Mouse (Mus musculus) thymus, postnatal 10 days (tissue): Measurements from ENCODE around the gene Trim31.
A peak's percentile ranks its signal among the peaks of the same experiment; 100 is the strongest.
"Not testable (repeated sequence)": the region's sequence is repeated elsewhere in the genome, so short reads cannot be mapped to it uniquely, and the experiment has no call there.

Source experiments
- DNase-seq, 2 experiments: peaks; one replicate each; pipeline ENCODE4 v3.0.0; 2021; ENCODE audit warnings: low spot score in 2 of 2

Trim31 gene

GRCm38 (mm10) chr17:36897552-36898205 is at the start of gene Trim31:
Gene Trim31 (plus strand): TSS chr17:36898118.
- no peak for DNase-seq

- no peak for DNase-seq
Measured at GRCm38 (mm10) chr17:36848911-36849310, 49.0 kb upstream of the Trim31 start.

GRCm38 (mm10) chr17:36849992-36850391 is 47.9 kb upstream of the Trim31 start:
- no peak for DNase-seq

- DNase-seq: no peak
Measured at GRCm38 (mm10) chr17:36851200-36851599, 46.7 kb upstream of the Trim31 start.

DNA sequence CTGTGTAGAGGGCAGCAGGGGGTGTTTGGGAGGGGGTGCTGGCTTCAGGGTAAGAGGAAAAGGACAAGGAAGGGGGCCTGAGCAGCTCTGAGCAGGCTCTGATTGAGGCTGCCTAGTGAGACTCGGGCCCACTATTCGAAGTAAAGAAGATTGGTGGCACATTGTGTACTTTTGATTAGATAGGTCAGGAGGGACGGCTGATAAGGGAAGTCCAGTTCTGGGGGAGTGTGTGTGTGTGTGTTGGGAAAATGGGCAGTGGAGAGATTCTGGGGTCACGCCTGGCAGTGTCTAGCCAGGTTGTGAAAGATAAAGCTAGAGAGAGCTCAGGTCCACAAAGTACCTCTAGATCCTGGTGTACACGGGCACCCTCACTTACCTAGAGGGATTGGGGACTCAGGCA is 46.3 kb upstream of the Trim31 start:
- DNase-seq: no peak

- no peak for DNase-seq
Measured at GRCm38 (mm10) chr17:36855484-36855883, 42.4 kb upstream of the Trim31 start.

DNA sequence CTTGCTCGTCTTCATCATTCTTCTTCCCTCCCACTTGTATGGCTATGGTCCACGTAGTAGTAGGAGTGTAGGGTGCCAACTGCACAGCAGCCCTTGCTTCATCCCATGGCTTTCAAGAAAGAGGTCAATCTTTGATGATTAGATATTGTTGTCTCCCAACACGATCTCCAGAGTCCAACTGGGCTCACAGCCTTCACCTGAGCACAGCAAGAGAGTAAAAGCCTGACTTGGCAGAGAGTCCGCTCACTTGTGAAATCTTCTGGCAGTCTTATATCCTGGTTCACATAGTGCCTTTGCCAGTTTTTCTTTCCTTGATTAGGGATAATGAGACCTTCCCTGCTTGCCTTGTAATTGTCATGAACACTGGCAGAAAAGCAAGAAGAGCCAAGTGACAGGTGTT is 41.7 kb upstream of the Trim31 start:
- no peak for DNase-seq

DNA sequence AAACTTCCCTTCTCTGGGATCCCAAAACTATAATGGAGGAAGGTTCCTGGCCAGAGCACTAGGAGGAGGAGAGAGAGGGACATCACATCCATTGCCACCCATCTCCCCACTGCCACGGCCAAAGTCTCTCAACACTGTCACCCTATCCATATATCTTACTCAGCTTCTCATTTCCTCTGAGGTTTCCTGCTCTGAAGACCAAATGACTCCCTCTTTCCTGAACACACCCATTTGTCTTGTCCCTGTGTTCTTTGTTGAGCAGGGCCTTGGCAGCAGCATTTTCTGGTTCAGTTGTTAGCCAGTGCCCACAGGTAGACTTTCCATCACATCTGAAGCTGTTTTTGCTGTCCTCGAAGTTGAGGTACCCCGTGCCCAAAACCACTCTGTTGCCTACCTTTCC is 39.7 kb upstream of the Trim31 start:
- DNase-seq: no peak

- no peak for DNase-seq
Measured at GRCm38 (mm10) chr17:36861680-36862079, 36.2 kb upstream of the Trim31 start.

DNA sequence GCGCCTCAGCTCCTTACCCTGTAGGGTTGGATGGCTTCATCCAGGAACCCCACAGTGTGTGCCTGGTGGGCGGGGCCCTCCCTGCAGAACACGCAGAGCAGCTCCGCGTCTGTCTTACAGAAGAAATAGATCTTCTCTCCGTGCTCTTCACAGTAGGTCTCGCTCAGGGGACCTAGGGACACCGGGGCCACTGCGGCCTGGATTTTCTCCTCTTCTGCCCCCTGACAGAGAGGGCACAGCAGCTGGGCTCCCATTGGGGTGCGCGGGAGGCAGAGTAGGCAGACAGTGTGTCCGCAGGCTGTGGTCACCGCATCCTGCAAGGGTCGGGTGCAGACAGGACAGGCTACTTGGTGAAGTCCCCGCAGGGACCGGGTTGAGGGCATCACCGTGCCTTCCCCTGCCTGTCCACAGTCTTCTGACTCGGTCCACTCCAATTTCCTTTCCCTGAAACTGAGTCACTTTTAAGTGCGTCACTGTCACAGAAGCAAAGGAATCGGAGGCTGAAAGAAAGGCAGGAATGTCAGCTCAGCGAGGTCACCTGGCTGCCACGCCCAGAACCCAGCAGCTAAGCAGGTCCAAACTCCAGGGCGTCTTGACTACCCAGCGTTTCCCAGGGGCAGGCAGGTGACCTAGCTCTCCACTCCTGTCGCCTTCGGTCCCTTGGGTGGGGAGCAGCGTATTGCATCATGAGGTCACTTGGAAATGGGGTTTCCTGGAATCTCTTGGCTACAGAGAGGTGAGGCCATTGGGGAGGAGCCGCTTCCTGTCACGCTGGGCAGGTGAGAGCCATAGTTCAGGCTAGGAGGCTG is 31.0 kb upstream of the Trim31 start, which contains the start of gene Trim15:
TSS of gene Trim15 (minus strand) at position 492 of the 809 bp plus-strand sequence.
- DNase-seq: no peak

GRCm38 (mm10) chr17:36868836-36869235 is 29.1 kb upstream of the Trim31 start:
- no peak for DNase-seq

DNA sequence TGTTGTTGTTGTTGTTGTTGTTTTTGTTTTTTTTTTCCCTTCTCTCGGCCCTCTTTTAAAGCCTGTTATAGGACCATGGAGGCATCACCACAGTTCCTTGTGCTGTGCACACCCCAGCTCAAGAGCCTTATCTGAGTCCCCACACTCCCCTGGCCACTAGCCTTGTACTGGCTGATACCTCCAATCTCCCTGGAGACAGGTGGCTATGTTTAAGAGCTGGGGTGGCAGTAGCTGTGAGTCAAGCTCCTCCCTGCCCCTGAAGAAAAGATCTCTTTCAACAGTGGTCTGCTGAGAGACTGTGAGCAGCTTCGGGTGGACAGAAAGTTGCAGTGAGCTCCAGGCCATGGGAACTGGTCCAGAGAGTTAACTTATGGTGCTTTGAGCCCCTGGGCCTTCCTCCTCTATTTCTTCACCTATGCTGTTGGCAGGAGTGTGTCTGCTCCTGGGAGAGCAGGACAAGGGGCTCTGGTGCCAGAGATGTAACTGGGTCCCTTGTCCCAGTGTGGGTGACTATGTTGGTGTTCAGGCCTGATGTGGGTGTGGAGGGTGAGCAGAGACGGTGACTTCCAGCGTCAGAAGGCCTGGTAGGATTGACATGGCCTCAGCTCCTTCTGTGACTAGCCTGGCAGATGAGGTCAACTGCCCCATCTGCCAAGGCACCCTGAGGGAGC is 28.5 kb upstream of the Trim31 start, which contains the start of gene Trim10:
TSS of gene Trim10 (plus strand) at position 291 of the 671 bp plus-strand sequence.
- DNase-seq: no peak

DNA sequence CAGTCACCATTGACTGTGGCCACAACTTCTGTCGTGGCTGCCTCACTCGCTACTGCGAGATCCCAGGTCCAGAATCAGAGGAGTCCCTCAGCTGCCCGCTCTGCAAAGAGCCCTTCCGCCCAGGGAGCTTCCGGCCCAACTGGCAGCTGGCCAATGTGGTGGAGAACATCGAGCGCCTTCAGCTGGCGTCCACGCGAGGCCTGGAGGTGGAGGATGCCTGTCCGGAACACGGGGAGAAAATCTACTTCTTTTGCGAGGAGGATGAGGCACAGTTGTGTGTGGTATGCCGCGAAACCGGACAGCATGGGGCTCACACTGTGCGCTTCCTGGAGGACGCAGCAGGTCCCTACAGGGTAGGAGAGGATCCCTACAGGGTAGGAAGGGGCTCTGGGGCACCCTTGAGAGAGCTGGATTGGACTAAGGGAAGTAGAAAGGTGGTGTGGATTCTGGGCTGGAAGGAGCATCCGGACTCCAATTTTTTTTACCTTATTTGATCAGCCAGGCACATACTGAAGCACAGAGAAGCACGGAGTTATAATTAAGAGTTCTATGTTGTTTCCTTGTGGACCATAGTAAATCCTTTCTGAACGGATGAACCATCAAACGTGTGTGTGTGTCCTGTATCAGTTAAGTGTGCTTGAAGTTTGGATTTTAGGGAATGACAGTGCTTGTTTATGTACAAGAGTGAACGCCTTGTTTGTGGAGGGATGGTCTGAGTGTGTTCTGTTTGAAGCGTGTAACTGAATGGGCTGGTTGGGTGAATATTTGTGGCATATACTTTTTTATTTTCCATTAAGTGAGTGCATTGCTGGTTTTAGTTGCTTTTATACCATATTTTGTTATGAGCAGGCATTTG is 27.7 kb upstream of the Trim31 start:
- no peak for DNase-seq

DNA sequence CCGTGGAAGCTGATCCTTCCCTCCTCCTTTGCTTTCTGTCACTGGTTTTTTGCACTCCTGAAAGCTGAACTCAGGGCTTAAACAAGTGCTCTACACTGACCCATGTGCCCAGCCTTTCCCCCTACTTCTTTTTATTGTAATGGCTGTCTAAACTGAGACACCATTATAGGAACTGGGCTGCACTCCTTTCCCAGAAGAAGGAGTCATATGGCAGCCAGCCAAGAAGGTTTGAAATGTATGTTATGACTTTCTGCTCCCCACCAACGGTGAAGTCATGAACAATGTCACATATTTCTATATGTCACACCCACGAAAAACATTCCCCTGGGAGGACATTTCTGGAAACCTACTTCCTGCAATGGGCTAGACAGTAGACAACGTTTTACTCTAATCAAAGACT is 23.3 kb upstream of the Trim31 start:
- DNase-seq: no peak

DNA sequence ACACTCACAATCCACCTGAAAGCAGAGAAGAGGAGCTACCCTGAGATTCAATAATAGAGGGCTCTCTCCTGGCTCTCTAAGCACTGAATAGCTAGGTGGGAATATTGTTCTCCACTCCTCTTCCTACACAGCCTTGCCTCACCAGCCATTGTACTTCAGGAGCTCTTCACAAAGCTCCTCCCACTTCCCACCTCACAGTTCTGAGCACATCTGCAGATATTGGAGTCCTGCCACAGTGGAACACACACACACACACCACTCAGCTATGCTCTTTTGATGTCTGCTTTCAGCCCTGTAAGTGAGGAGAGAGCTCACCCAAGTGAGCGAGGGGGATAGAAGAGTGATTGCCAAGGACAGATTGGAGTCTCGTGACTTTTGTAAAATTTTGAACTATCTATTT is 14.6 kb upstream of the Trim31 start:
- no peak for DNase-seq

GRCm38 (mm10) chr17:36885132-36885790 is 12.7 kb upstream of the Trim31 start:
- no peak for DNase-seq

GRCm38 (mm10) chr17:36890073-36890903 is 7.6 kb upstream of the Trim31 start, which contains the start of gene Trim40:
Gene Trim40 (minus strand): TSS chr17:36890123.
- no peak for DNase-seq

DNA sequence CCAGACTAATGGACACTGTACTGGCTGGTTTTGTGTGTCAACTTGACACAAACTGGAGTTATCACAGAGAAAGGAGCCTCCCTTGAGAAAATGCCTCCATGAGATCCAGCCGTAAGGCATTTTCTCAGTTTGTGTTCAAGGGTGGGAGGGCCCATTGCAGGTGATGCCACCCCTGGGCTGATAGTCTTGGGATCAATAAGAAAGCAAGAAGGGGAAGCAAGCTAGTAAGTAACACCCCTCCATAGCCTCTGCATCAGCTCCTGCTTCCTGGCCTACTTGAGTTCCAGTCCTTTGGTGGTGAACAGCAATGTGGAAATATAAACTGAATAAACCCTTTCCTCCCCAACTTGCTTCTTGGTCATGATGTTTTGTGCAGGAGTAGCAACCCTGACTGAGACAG is 6.4 kb upstream of the Trim31 start:
- not testable (repeated sequence) for DNase-seq

GRCm38 (mm10) chr17:36892362-36892761 is 5.6 kb upstream of the Trim31 start:
- peak in 1 of 2 experiments; percentile 11 for DNase-seq

DNA sequence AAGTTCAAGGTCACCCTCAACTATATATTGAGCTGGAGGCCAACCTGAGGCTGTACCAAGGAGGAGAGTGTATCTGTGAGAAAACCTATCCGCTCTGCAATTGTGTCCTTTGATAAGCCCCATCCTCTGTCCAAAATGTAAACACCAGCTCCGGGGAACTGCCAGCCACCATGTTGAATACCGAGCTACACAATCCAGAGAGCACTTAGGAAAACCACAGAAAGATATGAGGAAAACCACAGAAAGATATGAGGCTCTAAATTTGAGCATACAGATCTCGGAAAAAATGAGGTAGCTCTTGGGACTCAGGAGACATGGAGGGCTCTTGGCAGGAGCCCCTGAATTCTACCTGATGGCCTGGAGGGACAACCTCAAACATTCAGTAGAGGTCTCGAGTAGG is 4.5 kb upstream of the Trim31 start:
- DNase-seq: no peak
